Mouse (Mus musculus): ENCODE results near the gene Csf3r. TPM values are rescaled to one million over a fixed set of nuclear protein-coding genes. Genes with fewer than 3 reads are reported as not detected.
A peak's percentile ranks its signal among the peaks of the same experiment; 100 is the strongest.

The Csf3r gene
- polyA plus RNA-seq, 1 experiment from 2014 or later = 0.17 TPM

DNA sequence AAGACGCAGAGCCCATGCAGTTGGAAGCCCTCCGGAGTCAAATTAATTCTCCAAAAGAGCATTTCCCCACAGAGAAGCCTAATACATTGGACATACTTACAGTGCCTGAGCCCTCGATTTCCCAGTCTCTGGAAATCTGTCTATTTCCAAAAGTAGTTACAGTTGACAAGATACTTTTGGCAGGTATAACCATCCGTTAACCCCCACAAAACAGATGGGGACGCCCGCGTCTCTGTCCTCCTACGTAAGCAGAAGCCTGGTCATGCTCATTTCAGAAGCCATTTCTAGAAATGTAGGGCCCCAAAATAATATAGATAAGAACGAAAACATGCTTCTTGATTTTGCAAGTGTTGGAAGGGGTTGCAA, 34.6 kb downstream of the Csf3r start:
- Histone ChIP-seq H3K4me3 (ENCODE audit: low read depth, low read length) (peak overlapping the region; percentile 61), H3K36me3 (ENCODE audit: control insufficient read depth, insufficient read depth, low read length) (peaks cover 10% of the 10 kb centered on the region; the same call in 1 of the 2 replicates), H3K9me3 (ENCODE audit: control insufficient read depth, low read length) (no peaks in the 10 kb centered on the region), H3K9ac (ENCODE audit: low read length) (peak overlapping the region; percentile 62), H3K4me2 (replicated peaks; ENCODE audit: low read depth) (peak overlapping the region; percentile 86), H3K27me3 (ENCODE audit: control insufficient read depth, insufficient read depth, low read length) (no peaks in the 10 kb centered on the region), H3K27ac (replicated peaks) (no peak overlapping the region), H3K4me1 (replicated peaks; ENCODE audit: control insufficient read depth, insufficient read depth) (peaks cover 5% of the 10 kb centered on the region; the same call in 1 of the 2 replicates)
- TF ChIP-seq EP300 (optimal IDR thresholded peaks at IDR 0.05) = no peak
- no peak for TF ChIP-seq CTCF (IDR thresholded peaks at IDR 0.05; ENCODE audit: low read depth)
- 35% methylated on average over 9 of the region's 9 CpGs for WGBS
- DNase-seq (ENCODE audit: low spot score) (no peak), ATAC-seq (ENCODE audit: low FRiP score, low TSS enrichment) (no peak)

DNA sequence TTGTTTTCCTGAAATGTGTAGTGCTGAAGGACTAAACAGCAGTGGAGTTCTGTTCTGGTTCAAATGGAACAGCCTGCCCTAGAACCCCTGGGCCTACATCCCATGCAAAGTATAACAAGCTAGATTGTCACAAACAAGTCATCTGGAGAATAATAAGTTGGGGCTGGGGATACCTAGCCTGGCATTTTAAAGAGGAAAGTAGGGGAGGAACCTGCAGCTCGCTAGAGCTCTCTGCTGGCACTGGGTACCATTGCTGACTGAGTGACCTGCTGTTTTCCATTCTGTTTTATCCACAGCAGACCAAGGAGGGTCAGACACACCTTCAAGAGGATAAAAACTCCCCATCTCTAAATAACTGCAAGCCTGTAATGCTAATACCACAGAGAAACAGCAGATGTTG, 38.5 kb downstream of the Csf3r start:
- Histone ChIP-seq H3K27me3 (ENCODE audit: control insufficient read depth, insufficient read depth, low read length) (no peaks in the 10 kb centered on the region), H3K4me3 (ENCODE audit: low read depth, low read length) (no peak overlapping the region), H3K27ac (replicated peaks) (no peak overlapping the region), H3K36me3 (ENCODE audit: control insufficient read depth, insufficient read depth, low read length) (no peaks in the 10 kb centered on the region), H3K9me3 (ENCODE audit: control insufficient read depth, low read length) (no peaks in the 10 kb centered on the region), H3K4me1 (replicated peaks; ENCODE audit: control insufficient read depth, insufficient read depth) (0 out of 2 replicates have a peak, but pooled peaks cover under 1% of the 10 kb centered on the region), H3K4me2 (replicated peaks; ENCODE audit: low read depth) (no peak overlapping the region), H3K9ac (ENCODE audit: low read length) (no peak overlapping the region)
- no peak for DNase-seq (ENCODE audit: low spot score)
- no peak for ATAC-seq (ENCODE audit: low FRiP score, low TSS enrichment)
- TF ChIP-seq EP300 (optimal IDR thresholded peaks at IDR 0.05) (no peak), CTCF (IDR thresholded peaks at IDR 0.05; ENCODE audit: low read depth) (no peak)
- WGBS = 50% methylated on average over 1 of the region's 1 CpGs

GRCm38 (mm10) chr4:126065241-126065640, 40.9 kb downstream of the Csf3r start:
- H3K4me2 ChIP-seq (replicated peaks; ENCODE audit: low read depth) = no peak overlapping the region
- 84% methylated on average over 7 of the region's 7 CpGs for WGBS
- no peaks in the 10 kb centered on the region for H3K9me3 ChIP-seq (ENCODE audit: control insufficient read depth, low read length)
- no peak for ATAC-seq (ENCODE audit: low FRiP score, low TSS enrichment)
- H3K27ac ChIP-seq (replicated peaks) = no peak overlapping the region
- H3K36me3 ChIP-seq (ENCODE audit: control insufficient read depth, insufficient read depth, low read length) = no peaks in the 10 kb centered on the region
- H3K27me3 ChIP-seq (ENCODE audit: control insufficient read depth, insufficient read depth, low read length) = no peaks in the 10 kb centered on the region
- TF ChIP-seq CTCF (IDR thresholded peaks at IDR 0.05; ENCODE audit: low read depth) (no peak), EP300 (optimal IDR thresholded peaks at IDR 0.05) (no peak)
- H3K4me3 ChIP-seq (ENCODE audit: low read depth, low read length) = no peak overlapping the region
- H3K9ac ChIP-seq (ENCODE audit: low read length) = no peak overlapping the region
- no peaks in the 10 kb centered on the region for H3K4me1 ChIP-seq (replicated peaks; ENCODE audit: control insufficient read depth, insufficient read depth)
- DNase-seq (ENCODE audit: low spot score) = no peak

DNA sequence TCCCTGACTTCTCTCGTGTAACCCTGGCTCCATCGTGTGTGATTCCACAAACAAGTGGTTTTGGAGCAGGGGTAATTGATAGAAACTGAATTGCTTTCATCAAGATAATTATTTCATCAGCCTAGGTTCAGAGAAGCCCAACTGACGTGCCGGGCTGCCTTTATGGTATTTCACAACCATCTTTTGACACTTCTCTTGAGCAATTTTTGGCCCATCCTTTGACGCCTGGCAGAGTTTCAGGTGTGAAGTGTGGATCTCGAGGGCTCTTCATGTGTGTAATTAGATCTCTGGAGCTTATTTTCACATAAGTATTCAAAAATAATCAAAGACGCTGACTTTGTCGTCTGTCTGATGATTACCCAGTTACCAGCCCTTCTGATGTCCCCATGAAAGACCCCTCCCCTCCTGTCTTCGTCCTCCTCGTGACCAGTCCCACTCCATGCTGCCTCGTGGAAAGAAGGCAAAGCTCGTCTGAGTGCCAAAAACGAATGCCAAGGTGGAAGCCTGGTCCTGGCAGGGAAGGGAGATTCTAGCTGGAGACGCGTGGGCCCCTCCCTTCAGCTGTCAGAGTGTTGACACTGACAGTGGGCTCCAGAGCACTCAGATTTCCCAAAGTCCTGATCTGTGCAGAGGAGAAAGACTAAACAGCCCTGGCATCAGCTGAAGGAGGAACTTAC, 43.2 kb downstream of the Csf3r start:
- no peak overlapping the region for H3K4me2 ChIP-seq (replicated peaks; ENCODE audit: low read depth)
- no peak overlapping the region for H3K27ac ChIP-seq (replicated peaks)
- ATAC-seq (ENCODE audit: low FRiP score, low TSS enrichment) = no peak
- no peak overlapping the region for H3K4me3 ChIP-seq (ENCODE audit: low read depth, low read length)
- TF ChIP-seq EP300 (optimal IDR thresholded peaks at IDR 0.05) (no peak), CTCF (IDR thresholded peaks at IDR 0.05; ENCODE audit: low read depth) (no peak)
- no peaks in the 10 kb centered on the region for H3K27me3 ChIP-seq (ENCODE audit: control insufficient read depth, insufficient read depth, low read length)
- no peaks in the 10 kb centered on the region for H3K9me3 ChIP-seq (ENCODE audit: control insufficient read depth, low read length)
- no peaks in the 10 kb centered on the region for H3K4me1 ChIP-seq (replicated peaks; ENCODE audit: control insufficient read depth, insufficient read depth)
- DNase-seq (ENCODE audit: low spot score) = no peak
- WGBS = 59% methylated on average over 15 of the region's 15 CpGs
- no peaks in the 10 kb centered on the region for H3K36me3 ChIP-seq (ENCODE audit: control insufficient read depth, insufficient read depth, low read length)
- no peak overlapping the region for H3K9ac ChIP-seq (ENCODE audit: low read length)

DNA sequence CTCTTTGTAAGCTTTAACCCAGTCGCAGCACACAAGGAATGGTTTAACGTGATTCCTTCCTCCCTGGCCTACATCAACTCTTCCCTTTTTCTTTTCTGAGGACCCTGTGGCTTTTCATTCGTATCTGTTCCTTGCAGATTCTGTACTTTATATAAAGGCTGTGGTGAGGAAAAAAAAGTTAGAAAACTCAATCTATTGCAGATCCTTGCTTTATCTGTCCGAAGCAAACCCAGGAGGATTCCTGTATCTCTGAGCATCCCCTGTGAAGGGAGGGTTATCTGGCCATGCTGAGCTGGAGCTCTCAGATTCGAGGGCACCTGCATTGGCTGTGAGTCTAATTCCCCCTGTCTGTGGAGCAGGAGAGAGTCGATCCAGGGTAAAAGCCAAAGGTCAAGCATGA, 44.5 kb downstream of the Csf3r start:
- DNase-seq (ENCODE audit: low spot score) = no peak
- TF ChIP-seq EP300 (optimal IDR thresholded peaks at IDR 0.05) = no peak
- no peak for TF ChIP-seq CTCF (IDR thresholded peaks at IDR 0.05; ENCODE audit: low read depth)
- H3K4me1 ChIP-seq (replicated peaks; ENCODE audit: control insufficient read depth, insufficient read depth) = no peaks in the 10 kb centered on the region
- H3K4me2 ChIP-seq (replicated peaks; ENCODE audit: low read depth) = no peak overlapping the region
- H3K36me3 ChIP-seq (ENCODE audit: control insufficient read depth, insufficient read depth, low read length) = no peaks in the 10 kb centered on the region
- no peak overlapping the region for H3K27ac ChIP-seq (replicated peaks)
- H3K9ac ChIP-seq (ENCODE audit: low read length) = no peak overlapping the region
- H3K4me3 ChIP-seq (ENCODE audit: low read depth, low read length) = no peak overlapping the region
- no peaks in the 10 kb centered on the region for H3K27me3 ChIP-seq (ENCODE audit: control insufficient read depth, insufficient read depth, low read length)
- no peaks in the 10 kb centered on the region for H3K9me3 ChIP-seq (ENCODE audit: control insufficient read depth, low read length)
- no peak for ATAC-seq (ENCODE audit: low FRiP score, low TSS enrichment)
- WGBS = 82% methylated on average over 6 of the region's 6 CpGs

GRCm38 (mm10) chr4:126077833-126078232, 53.5 kb downstream of the Csf3r start:
- Histone ChIP-seq H3K36me3 (ENCODE audit: control insufficient read depth, insufficient read depth, low read length) (no peaks in the 10 kb centered on the region), H3K4me3 (ENCODE audit: low read depth, low read length) (no peak overlapping the region), H3K4me2 (replicated peaks; ENCODE audit: low read depth) (no peak overlapping the region), H3K9me3 (ENCODE audit: control insufficient read depth, low read length) (no peaks in the 10 kb centered on the region), H3K27me3 (ENCODE audit: control insufficient read depth, insufficient read depth, low read length) (no peaks in the 10 kb centered on the region), H3K4me1 (replicated peaks; ENCODE audit: control insufficient read depth, insufficient read depth) (no peaks in the 10 kb centered on the region), H3K27ac (replicated peaks) (no peak overlapping the region), H3K9ac (ENCODE audit: low read length) (no peak overlapping the region)
- TF ChIP-seq CTCF (IDR thresholded peaks at IDR 0.05; ENCODE audit: low read depth) (no peak), EP300 (optimal IDR thresholded peaks at IDR 0.05) (no peak)
- WGBS = 67% methylated on average over 6 of the region's 6 CpGs
- ATAC-seq (ENCODE audit: low FRiP score, low TSS enrichment) = no peak
- no peak for DNase-seq (ENCODE audit: low spot score)
